In the genomic region with DNA sequence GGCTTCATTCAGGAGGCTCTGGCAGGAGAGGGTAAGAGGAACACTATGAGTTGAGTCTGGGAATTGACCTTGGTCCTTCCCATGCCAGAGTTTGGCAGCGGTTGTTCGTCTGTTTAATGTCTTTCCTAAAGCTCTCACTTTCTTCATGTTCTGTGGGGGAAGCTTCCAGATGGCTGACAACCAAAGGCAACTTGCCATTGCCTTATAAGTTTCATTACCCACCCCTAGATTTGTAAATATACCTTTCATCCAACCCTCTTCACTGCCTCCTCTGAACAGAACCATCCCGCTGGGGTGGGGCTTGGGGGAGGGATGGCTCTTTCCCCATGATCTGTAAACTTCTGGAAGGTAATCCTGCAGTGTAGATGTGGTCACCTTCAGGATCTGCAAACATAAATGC, we compare ENCODE assay signal across 14 mouse cellular contexts.
A peak's percentile ranks its signal among the peaks of the same experiment; 100 is the strongest.
DNase-seq lines count a peak whose midpoint lies in the region; TF ChIP-seq lines count a peak whose summit lies in the region.
"Had no signal": no experiment of that assay in that cellular context is flagged by ENCODE, and none has a peak within 500 bp of the region (broad histone marks: within the 10 kb centered on the region; RNA-seq: fewer than 3 reads in every experiment).

No protein-coding gene starts in this region.

- no peaks in the 10 kb centered on the region for H3K36me3 ChIP-seq in limb, embryonic 10.5 days

- H3K27me3 ChIP-seq in limb, embryonic 10.5 days (ENCODE audit: low read depth, poor library complexity, severe bottlenecking), result no peaks in the 10 kb centered on the region

- peak overlapping the region; percentile 79 for H3K27ac ChIP-seq in limb, embryonic 10.5 days
- H3K27ac ChIP-seq: liver, embryonic 14.5 days had no signal

- no peaks in the 10 kb centered on the region for H3K9me3 ChIP-seq in limb, embryonic 10.5 days (replicated peaks)

- intact Hi-C loops in heart, postnatal 25 days (cut with DNase I), result no loop called here

- TF ChIP-seq CTCF in brain, embryonic 14.5 days (IDR thresholded peaks at IDR 0.05; ENCODE audit: borderline replicate concordance, extremely low read depth, insufficient read depth, insufficient read length), result no peak

- DNase-seq in cerebellum, postnatal 14 days, result peak; percentile 14 to 26
- DNase-seq in cerebellum, postnatal 36 days, result no peak
- DNase-seq in heart, postnatal 4 days, result peak; percentile 18
- DNase-seq in heart, postnatal 25 days (ENCODE audit: low spot score), result no peak
- DNase-seq in brain, embryonic 14.5 days (ENCODE audit: low read depth), result peak; percentile 41
- no peak for DNase-seq in limb, embryonic 10.5 days (ENCODE audit: low spot score)
- no peak for DNase-seq in thymus, postnatal 10 days (ENCODE audit: low spot score in 2 of 2)
- DNase-seq in kidney, postnatal 10 days, result no peak
- DNase-seq: gastrocnemius, postnatal 25 days; kidney, adult 8-10 months; lung, postnatal 4 days; midbrain, embryonic 14.5 days; thymus, postnatal 4 days had no signal

- peaks cover 34% of the 10 kb centered on the region for H3K4me1 ChIP-seq in limb, embryonic 10.5 days

- WGBS in limb, embryonic 10.5 days, result 85% methylated on average over 3 of the region's 3 CpGs

- no peak overlapping the region for H3K4me3 ChIP-seq in limb, embryonic 10.5 days

- no peak for TF ChIP-seq POLR2A in brain, embryonic 14.5 days (IDR thresholded peaks at IDR 0.05; ENCODE audit: borderline replicate concordance, extremely low read depth, insufficient read depth, insufficient read length, poor library complexity, severe bottlenecking)

Comparison
In these comparisons a context has a peak if more than half of its experiments do, and no peak if none do; other contexts are left out.
1. DNase-seq: peak in cerebellum, postnatal 14 days (2 of 2), heart, postnatal 4 days (single experiment) and brain, embryonic 14.5 days (single experiment); none in cerebellum, postnatal 36 days (0 of 2), heart, postnatal 25 days (single experiment), limb, embryonic 10.5 days (single experiment), thymus, postnatal 10 days (0 of 2) and kidney, postnatal 10 days (single experiment).